Mouse (Mus musculus): ENCODE data around the gene Mpped2. TPM values are rescaled to one million over a fixed set of nuclear protein-coding genes. Genes with fewer than 3 reads are reported as not detected.

Gene Mpped2
- total RNA-seq, 2 experiments from 2014 or later = not detected

DNA sequence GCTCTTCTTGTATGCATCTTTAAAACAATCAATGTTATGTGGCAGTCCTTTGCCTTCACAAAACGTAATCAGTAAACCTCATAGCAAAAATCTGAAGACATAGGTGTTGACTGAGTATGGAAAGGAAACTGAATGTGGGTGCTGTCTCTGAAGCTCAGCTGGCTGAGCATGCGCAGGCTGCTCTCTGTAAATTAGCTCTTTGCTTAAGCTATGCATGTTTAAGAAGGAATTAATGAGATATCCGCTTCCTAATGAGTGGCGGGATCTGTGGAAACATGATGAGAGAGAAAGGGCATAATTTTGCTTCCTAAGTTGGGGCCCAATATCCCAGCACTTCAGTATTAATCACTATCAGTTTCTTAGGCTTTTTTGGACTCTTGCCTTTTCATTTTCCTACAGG is 51.0 kb downstream of the Mpped2 start:
- no peak for ATAC-seq (replicated peaks; ENCODE audit: poor library complexity, severe bottlenecking)

DNA sequence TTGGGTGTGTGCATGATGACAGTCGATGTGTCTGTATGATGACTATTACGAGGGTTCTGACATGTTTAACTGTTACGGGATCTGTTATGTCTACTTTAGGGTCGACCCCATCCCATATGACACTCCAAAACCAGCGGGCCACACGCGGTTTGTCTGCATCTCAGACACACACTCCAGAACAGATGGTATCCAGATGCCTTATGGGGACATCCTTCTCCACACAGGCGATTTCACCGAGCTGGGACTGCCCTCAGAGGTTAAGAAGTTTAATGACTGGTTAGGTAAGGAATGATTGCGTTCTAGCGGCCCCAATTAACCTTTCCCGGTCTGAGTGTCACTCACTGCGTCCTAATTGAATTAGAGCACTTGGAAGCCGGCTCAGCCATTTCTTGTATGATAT is 51.5 kb downstream of the Mpped2 start:
- no peak for ATAC-seq (replicated peaks; ENCODE audit: poor library complexity, severe bottlenecking)

DNA sequence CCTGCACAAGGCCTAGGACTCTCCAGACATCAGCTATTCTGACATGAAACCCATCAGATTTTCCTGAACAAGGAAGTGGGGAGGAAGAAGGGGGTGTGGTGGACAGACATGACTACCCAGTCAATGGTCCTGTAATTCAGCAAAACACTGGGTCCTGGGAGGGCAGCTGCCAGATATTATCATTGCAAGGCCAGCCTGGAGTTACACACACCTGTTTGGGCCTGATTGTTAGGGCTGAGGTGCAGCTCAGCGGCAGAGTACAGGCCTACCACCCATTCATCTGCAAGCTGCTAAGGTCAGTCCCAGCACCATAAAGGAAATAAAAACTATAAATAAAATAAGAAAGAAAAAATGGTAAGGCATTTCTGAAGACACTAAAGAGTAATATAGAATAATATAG is 52.3 kb downstream of the Mpped2 start:
- ATAC-seq (replicated peaks; ENCODE audit: poor library complexity, severe bottlenecking) = no peak

DNA sequence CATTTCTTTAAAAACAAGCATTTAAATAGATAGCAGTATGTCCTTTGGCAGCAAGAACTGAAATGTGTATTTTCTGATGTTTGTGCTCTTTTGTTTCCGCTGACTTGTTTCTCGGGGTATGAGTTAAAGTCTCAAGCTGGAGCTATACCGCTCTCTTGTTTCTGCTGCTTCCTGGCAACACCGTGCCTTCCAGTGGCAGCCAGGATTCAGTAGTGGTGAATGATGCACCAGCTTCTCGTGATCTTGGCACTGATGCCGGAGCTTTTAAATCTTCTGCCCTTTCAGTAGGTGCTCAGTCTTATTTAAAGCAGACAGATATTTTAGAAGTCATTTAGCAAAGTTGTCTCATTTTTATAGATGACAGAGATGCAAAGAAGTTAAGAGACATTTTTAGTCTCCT is 53.1 kb downstream of the Mpped2 start:
- ATAC-seq (replicated peaks; ENCODE audit: poor library complexity, severe bottlenecking) = no peak

DNA sequence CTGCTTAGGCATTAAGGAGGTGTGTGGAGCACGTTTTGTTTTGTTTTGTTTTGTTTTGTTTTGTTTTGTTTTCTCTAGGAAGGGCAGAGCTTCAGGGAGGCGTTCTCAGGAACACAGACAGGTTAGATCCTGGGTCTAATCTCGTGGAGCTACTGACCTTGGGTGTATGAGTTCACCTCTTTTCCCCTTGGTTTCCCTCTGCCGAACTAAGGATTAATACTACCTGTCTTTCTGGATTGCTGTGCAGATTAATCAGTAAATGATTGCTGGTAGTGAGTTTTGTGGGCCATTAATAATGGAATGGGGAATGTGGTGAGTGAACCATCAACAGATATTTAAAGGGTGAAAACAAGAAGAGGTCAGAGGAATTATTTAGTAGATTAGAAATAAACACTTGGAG is 53.8 kb downstream of the Mpped2 start:
- ATAC-seq (replicated peaks; ENCODE audit: poor library complexity, severe bottlenecking) = no peak

DNA sequence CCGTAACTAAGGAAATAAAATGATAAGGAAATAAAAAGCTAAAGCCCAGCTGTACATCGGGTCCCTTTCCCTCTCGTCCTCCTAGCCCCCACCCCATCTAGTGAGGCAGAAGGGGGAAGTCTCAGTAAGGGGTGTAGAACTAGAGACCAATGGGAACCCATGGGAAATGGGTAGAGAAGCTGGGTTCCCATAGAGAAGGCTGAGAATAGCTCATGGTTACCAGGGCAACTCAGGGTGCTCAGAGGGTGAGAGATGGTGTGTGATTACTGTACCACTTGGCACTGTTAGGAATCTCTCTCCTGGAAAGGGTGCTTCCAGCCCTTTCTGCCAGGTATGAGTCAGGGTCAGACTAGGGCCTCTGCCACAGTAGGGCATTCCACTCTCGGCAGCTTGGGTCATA is 54.3 kb downstream of the Mpped2 start:
- ATAC-seq (replicated peaks; ENCODE audit: poor library complexity, severe bottlenecking) = no peak

DNA sequence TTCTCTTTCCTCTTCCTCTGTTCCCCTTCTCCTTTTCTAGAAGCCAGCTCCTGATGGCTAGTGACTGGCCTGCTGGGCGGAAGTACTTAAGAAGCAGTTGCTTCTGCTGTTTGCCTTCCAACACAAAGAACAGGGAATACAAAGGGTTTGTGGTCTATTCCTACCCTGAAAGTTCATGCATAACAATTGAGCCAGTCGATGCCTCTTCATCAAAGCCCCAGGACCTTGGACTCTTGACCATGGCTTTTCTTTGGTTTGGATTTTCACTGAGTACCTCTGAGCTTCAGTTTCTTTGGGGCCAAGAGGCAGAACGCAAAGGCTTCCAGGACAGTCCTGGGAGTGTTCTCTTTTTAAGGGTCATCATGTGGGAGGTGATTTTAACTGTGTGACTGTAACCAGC is 57.8 kb downstream of the Mpped2 start:
- ATAC-seq (replicated peaks; ENCODE audit: poor library complexity, severe bottlenecking) = no peak

DNA sequence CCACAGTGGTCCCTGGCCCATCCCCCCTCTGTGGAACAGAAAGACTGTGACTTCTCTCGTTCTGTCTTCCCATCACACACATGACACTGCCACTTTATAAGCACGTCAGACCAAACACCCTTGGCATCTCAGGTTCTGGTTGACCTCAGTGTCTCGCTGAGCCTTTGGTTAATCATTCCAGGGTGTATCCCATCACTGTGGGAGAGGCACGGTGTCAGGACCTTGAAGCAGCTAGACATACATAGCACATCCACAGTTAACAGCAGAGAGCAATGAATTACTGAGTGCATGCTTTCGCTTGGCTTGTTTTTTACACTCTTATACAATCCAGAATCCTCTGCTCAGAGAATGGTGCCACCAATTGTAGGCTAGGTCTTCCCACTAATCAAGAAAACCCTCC is 60.6 kb downstream of the Mpped2 start:
- ATAC-seq (replicated peaks; ENCODE audit: poor library complexity, severe bottlenecking) = no peak

DNA sequence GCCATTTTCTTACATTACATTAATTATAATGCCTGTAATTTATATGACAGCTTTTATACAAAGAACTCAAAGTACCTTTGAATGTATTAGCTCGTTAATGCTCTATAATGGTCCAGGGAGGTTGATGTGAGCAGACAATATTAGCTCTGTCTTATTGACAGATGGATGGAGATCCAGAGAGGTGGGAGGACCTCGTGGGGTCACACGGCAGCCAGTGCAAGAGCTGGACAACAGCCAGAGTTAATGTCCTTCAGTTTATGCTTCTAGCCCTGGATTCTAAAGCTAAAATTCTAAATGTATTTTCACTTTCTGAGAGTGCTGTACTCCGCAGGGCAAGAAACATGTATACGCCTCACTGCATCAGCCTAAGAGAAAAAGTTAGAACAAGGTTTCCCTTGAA is 61.6 kb downstream of the Mpped2 start:
- ATAC-seq (replicated peaks; ENCODE audit: poor library complexity, severe bottlenecking) = no peak

DNA sequence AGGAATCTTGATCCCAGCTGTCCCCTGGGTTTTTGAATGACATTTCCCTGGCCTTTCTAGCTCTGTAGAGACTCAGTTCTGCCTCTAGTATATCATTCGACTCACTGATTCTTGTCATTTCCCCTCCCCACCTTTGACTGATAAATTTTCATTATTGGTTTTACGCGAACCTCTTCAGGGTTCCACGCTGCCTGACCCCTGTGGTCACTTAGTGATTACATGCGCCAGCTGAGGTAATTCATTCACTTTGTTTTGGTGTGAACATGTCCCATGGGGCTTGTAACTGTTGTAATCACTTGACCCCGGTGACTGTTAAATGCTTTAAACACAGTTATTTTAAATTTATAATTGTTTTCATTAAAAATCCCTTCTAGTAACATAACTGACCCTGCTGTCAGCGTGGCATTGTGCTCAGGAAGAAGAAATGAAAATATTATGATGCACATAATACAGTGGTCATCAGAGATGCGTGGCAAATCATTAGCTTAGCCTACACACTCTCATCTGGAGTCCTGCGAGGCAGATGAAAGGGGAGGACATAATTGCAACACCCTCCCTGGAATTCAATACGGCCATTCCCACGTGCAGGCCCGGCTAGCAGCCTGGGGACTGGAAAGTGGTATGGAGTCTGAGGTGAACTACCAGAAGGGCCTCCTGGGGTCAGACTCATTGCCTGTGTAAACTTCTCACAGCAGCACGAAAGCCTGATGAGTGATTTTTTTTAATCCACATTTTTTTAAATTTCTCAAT is 63.5 kb downstream of the Mpped2 start:
- no peak for ATAC-seq (replicated peaks; ENCODE audit: poor library complexity, severe bottlenecking)

DNA sequence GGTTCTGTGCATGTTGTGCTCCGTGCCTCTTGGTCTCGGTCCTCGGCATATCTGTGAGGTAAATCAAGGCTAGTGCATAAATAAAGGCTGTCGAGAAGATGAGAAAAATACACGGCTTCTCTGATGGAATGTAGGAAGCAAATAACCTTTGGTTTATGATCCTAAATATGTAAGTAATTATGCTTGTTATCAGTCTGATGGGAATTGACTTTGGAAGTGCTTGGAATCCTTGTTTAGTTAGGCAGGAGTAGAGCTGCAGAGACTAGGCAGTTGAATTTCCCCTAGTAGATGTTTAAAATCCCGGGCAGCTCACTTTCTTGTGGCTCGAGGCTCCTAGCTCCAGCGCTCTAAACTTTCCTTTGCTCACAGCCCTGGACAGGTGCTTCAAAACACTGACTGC is 69.9 kb downstream of the Mpped2 start:
- no peak for ATAC-seq (replicated peaks; ENCODE audit: poor library complexity, severe bottlenecking)

DNA sequence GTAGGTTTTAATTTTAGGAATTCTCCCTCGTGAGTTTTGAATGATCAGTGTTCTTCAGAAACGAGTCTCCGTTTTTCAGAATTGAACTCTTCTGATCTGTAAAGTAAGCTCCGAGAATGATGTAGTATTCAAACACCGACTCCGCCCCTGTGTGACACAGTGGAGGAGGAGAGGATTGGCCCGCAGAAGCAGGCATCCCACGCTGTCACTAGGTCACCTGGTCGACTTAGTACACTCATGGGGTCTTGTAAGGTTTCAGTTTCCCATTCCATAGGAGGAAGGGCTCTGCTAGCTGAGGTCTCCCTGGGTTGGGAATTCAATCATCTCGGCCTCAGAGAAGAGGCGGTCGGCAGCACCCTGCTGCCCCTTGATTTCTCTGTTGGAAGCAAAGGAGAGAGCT is 76.2 kb downstream of the Mpped2 start:
- ATAC-seq (replicated peaks; ENCODE audit: poor library complexity, severe bottlenecking) = no peak

DNA sequence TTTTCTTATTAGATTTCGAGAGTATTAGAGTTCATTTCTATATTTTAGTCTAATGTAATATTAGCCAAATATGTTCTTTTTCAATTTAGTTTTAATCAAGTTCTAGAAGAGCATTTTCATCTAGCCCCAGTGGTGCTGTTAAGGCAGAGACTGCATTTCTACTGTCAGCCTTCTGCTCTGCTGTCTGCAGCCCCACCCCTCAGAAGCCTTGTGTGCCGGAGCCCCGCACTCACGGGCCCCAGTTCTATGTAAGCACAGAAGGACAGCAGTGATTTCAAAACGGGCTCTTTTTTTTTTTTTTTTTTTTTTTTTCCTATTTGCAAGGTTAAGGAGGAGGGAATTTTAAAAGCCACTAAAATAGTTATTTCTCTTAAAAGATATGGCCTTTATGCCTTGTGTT is 79.6 kb downstream of the Mpped2 start:
- ATAC-seq (replicated peaks; ENCODE audit: poor library complexity, severe bottlenecking) = no peak

DNA sequence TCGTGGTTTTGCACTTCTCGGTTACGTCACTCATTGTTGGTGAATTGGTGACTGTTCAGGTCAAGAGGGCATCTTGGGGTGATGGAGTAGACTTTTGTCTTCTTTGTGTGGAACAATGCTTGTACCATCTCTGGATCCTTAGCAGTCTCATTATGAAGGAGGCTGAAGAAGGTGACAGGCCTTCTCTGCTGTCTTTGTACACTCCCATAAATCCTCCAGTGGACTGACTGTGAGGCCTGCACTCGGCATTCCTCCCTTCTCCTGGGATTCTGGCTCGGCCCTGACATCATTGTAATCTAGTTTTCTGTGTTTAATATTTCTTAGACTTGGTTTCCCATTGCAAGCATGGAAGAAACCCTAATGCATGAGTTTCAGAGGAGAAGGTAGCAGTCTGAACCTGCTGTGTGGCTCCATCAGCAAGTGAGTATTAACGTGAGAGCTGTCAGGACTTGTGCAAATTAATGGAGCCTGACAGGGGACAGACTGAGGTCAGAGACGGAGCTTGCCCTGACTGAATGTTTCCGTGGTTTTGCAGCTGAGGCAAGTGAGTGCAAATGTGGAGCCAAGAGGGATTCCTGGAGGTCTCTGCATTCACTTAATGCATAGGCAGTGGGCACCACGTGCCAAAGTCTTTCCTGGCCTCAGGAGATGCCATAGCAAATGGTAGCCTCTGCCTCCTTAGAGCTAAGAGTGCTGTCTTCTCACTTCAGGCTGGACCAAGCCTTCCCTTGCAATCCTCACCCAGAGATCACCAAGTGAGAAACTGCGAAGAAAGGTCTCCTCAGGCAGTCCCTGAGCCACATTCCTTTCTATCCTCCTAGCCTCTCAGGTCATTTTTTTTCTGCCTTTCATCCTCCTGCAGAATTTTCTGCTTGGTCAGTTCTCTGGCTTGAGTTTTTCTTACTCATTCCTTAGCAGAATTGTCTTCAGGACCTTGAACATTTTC is 81.5 kb downstream of the Mpped2 start:
- ATAC-seq (replicated peaks; ENCODE audit: poor library complexity, severe bottlenecking) = no peak

DNA sequence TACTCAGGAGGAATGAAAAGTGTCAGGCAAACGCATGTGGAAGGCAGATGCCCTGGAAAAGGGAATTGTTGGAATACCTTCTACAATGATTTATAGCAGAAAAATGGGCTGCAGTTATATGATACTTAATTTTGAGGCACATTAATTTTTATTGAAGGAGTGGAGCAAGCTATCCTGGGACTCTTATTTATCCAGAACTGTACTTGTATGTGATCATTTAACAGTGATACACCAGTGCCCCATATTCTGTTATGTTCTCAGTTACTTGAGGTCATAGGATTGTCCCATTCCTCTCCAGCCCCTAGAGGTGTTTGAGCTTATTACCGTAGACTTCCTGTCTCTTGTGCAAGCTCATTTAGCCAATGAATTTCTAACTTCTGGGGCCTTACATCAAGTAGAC is 82.9 kb downstream of the Mpped2 start:
- ATAC-seq (replicated peaks; ENCODE audit: poor library complexity, severe bottlenecking) = no peak

DNA sequence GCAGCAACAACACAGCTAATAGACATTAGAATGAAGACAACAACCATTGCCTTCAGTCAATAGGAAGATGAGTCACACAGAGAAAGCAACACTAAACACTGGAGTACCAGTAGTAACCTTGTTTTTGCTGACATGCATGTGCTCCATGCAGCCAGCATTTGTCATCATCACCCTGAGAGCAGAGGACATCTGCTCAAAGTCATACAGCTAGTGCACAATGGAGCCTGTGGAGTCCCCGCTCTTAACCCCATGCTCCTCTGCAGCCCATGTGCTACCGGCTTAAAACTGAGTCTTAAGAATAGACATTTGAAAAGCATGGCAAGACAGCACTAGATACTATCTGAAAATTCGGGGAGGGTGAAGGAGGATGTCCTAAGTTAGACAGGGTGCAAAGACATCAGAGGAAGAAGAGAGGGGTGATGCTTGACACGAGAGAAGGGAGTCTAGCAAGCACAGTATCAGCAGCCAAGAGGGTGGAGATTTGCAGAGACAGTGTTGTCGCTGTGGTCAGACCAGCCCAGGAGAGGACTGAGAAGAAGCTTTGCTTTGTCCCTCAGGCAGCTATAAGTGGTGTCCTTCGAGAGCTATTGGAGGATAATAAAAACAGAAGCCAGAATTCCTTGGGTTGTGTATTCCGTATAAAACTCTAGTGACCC is 85.9 kb downstream of the Mpped2 start:
- no peak for ATAC-seq (replicated peaks; ENCODE audit: poor library complexity, severe bottlenecking)

DNA sequence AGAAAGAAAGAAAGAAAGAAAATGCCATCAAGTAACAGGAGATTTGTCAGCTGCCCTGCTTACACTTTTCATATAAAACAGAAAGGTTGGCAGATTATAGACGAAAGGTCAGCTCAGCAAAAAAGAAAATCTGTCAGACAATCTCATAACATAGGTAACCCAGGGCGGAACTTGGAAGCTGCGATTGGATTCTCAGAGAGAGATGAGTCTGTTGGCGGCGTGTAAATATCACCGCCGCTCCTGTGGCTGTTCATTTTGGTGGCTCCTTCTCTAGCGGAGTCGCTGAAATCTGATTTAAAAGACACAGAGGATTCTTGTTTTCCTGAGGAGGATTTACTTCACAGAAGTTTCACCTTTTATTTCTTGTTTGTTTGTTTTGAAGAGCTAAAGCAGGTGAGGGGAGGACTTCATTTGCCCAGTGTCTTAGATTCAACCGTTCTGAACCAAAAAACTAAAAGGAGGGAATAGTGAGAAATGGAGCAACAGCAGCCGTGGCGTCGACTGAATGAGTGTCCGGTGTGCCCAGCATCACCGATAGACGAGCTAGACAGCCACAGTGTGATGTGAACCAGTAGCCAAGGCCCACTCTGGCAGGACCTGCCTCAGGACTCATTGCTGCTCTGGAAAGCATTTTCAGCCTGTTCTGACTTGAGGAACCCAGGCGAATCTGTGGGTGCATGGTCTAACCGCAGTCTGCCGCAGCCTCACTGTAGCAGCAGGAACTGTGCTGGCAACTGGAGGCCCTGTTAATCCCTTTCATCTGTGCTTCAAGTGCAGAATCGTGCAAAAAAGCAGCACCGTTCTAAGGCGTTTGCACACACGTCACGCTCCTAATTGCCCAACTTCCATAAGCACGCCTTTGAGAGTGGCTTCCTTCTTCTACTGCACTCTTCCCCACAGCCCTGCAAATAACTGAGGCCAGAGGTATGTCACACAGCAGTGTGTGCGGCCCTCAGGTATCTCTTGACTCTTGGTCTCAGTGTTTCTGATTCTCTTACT is 88.4 kb downstream of the Mpped2 start:
- ATAC-seq (replicated peaks; ENCODE audit: poor library complexity, severe bottlenecking) = no peak

DNA sequence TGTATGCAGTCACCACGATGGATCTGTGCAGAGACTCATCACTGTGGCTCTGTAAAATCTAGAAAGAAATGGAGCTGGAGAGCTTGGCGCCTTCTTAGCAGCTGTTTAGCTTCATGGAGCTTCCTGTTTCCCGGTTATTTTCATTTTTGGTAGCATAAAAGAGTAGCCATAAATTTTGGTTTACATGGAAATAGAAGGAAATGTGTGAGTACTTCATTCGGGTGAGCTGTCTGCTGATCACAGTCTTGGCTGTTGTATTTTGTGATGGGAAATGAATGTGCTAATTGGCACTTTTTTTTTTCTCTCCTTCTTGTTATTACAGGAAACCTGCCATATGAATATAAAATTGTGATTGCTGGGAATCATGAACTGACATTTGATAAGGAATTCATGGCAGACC is 90.2 kb downstream of the Mpped2 start:
- no peak for ATAC-seq (replicated peaks; ENCODE audit: poor library complexity, severe bottlenecking)

DNA sequence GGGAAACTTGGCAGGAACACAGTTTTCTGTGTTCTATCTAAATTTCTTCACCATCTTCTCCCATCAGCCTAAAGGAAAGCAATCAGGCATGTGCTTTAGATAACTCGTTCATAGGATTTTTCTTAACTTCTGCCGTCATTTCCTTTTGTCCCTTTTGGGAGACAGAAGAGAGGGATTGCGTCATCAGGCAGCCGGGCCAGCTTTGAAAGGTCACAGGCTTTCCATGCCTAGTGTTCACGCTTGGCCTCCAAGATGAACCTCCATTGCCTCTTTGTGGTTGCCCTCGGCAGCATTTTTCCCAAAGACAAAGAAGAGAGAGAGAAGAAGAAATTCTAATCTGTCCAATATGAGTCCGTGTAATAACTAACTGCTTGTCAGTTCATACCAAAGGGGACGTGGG is 95.0 kb downstream of the Mpped2 start:
- ATAC-seq (replicated peaks; ENCODE audit: poor library complexity, severe bottlenecking) = no peak

DNA sequence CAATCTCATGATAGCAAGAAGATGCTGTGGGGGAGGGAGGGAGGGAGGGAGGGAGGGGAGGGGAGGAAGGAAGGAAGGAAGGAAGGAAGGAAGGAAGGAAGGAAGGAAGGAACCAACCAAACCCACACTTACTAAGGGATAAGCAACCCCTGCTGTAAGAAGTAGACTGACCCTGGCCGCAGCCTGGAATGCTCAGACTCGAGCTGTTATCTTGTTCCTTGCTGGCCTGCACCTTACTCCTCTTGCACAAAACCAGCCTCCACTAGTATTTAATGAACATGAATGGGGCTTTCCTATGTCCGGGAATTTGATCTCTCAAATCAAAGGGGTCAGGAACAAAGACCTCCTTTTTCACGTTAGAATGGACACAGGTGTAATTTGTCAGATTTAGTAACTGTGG is 95.5 kb downstream of the Mpped2 start:
- ATAC-seq (replicated peaks; ENCODE audit: poor library complexity, severe bottlenecking) = no peak
